In genomic region chr1:58587491-58587890, GRCm38 (mm10) we compare ENCODE assay signal across 7 mouse cellular contexts. TPM values are rescaled to one million over a fixed set of nuclear protein-coding genes. Genes with fewer than 3 reads are reported as not detected.
A peak's percentile ranks its signal among the peaks of the same experiment; 100 is the strongest.
DNase-seq lines count a peak whose midpoint lies in the region; ATAC-seq and TF ChIP-seq lines count a peak whose summit lies in the region.

No protein-coding gene starts in this region.

- peaks cover 7% of the 10 kb centered on the region for H3K36me3 ChIP-seq in forebrain, embryonic 10.5 days (replicated peaks)
- peaks cover 6% of the 10 kb centered on the region; the same call in 1 of the 2 replicates for H3K36me3 ChIP-seq in intestine, postnatal 0 days (ENCODE audit: control insufficient read depth, insufficient read depth)
- peaks cover 10% of the 10 kb centered on the region for H3K36me3 ChIP-seq in neural tube, embryonic 13.5 days

- intact Hi-C loops in left cerebral cortex, adult 2 months (cut with DNase I): loop anchor here (2.0 to 10.0 kb wide), 2 partner anchors 65 to 1183 kb away; partner anchors contain the start of genes Maip1 and Tyw5

- H3K27me3 ChIP-seq in forebrain, embryonic 10.5 days (ENCODE audit: poor library complexity, severe bottlenecking): no peaks in the 10 kb centered on the region
- no peaks in the 10 kb centered on the region for H3K27me3 ChIP-seq in intestine, postnatal 0 days (replicated peaks; ENCODE audit: control insufficient read depth, insufficient read depth, low read length)
- H3K27me3 ChIP-seq in neural tube, embryonic 13.5 days: no peaks in the 10 kb centered on the region

- no peak overlapping the region for H3K27ac ChIP-seq in left cerebral cortex, adult 2 months
- H3K27ac ChIP-seq in forebrain, embryonic 10.5 days: no peak overlapping the region
- H3K27ac ChIP-seq in intestine, postnatal 0 days (ENCODE audit: low read depth, low read length): no peak overlapping the region
- no peak overlapping the region for H3K27ac ChIP-seq in neural tube, embryonic 13.5 days (replicated peaks)

- peak overlapping the region; percentile 73 for H3K4me2 ChIP-seq in intestine, postnatal 0 days (replicated peaks; ENCODE audit: low read depth)
- peak overlapping the region; percentile 74 for H3K4me2 ChIP-seq in neural tube, embryonic 13.5 days

- peaks cover 18% of the 10 kb centered on the region for H3K4me1 ChIP-seq in forebrain, embryonic 10.5 days
- no peaks in the 10 kb centered on the region for H3K4me1 ChIP-seq in intestine, postnatal 0 days (replicated peaks; ENCODE audit: control insufficient read depth, insufficient read depth, low read length)
- H3K4me1 ChIP-seq in neural tube, embryonic 13.5 days (replicated peaks): peaks cover 16% of the 10 kb centered on the region

- WGBS in forebrain, embryonic 10.5 days: 92% methylated on average over 1 of the region's 1 CpGs
- 73% methylated on average over 1 of the region's 1 CpGs for WGBS in intestine, postnatal 0 days
- 80% methylated on average over 1 of the region's 1 CpGs for WGBS in neural tube, embryonic 13.5 days

- ATAC-seq in intestine, postnatal 0 days: no peak
- no peak for ATAC-seq in neural tube, embryonic 13.5 days (ENCODE audit: low read depth)

- H3K9me3 ChIP-seq in forebrain, embryonic 10.5 days: no peaks in the 10 kb centered on the region
- H3K9me3 ChIP-seq in intestine, postnatal 0 days (ENCODE audit: control insufficient read depth): no peaks in the 10 kb centered on the region
- no peaks in the 10 kb centered on the region for H3K9me3 ChIP-seq in neural tube, embryonic 13.5 days

- TF ChIP-seq CTCF in left cerebral cortex, adult 2 months (IDR thresholded peaks at IDR 0.05): no peak
- TF ChIP-seq CTCF in intestine, postnatal 0 days (IDR thresholded peaks at IDR 0.05; ENCODE audit: low read depth): no peak

- DNase-seq in left cerebral cortex, adult 2 months (ENCODE audit: extremely low spot score in 1 of 2, low spot score in 2 of 2): no peak
- no peak for DNase-seq in left cerebral cortex, adult 8-10 months (ENCODE audit: low spot score in 2 of 2)
- DNase-seq in forebrain, embryonic 10.5 days (ENCODE audit: extremely low spot score, low spot score): no peak
- no peak for DNase-seq in adrenal gland, adult 18-20 months (ENCODE audit: low spot score in 2 of 2)
- DNase-seq in layer of hippocampus, adult 11-12 months (ENCODE audit: low spot score): no peak

- no peak overlapping the region for H3K9ac ChIP-seq in intestine, postnatal 0 days (ENCODE audit: low read depth, low read length)
- H3K9ac ChIP-seq in neural tube, embryonic 13.5 days: no peak overlapping the region

- peak overlapping the region; percentile 88 for H3K4me3 ChIP-seq in left cerebral cortex, adult 2 months
- H3K4me3 ChIP-seq in forebrain, embryonic 10.5 days: peak overlapping the region; percentile 97
- H3K4me3 ChIP-seq in intestine, postnatal 0 days (ENCODE audit: low read depth, low read length): peak overlapping the region; percentile 82; the same call in 1 of the 2 replicates
- peak overlapping the region; percentile 77 for H3K4me3 ChIP-seq in neural tube, embryonic 13.5 days

RNA-seq across cellular contexts. Expression of gene Ndufb3, which starts 1.3 kb away (rescaled TPM):
- 100 to 1,000 TPM; 109 to 114 TPM for total RNA-seq in left cerebral cortex, adult 2 months (2021)
- total RNA-seq in left cerebral cortex, adult 8-10 months (2022): 100 to 1,000 TPM in 2 of 4 experiments, 10 to 100 TPM in 2; 86.4 to 123 (median 101) TPM
- polyA plus RNA-seq in forebrain, embryonic 10.5 days (2016; fragmentation: Nextera tagmentation; extraction: Ambion mirVana): 135 and 138 TPM in 2 replicates
- 285 and 298 TPM in 2 replicates for polyA plus RNA-seq in intestine, postnatal 0 days (2015; fragmentation: Nextera tagmentation; extraction: Ambion mirVana)
- 211 and 220 TPM in 2 replicates for polyA plus RNA-seq in neural tube, embryonic 13.5 days (2015; fragmentation: Nextera tagmentation; extraction: Ambion mirVana)
- 100 to 1,000 TPM; 138 to 195 TPM for total RNA-seq in adrenal gland, adult 18-20 months (2021)

RNA-seq across cellular contexts. Expression of gene Fam126b, which starts 1.4 kb away (rescaled TPM):
- total RNA-seq in left cerebral cortex, adult 2 months (2021): 100 to 1,000 TPM; 133 to 146 TPM
- total RNA-seq in left cerebral cortex, adult 8-10 months (2022): 100 to 1,000 TPM; 110 to 151 (median 133) TPM
- polyA plus RNA-seq in forebrain, embryonic 10.5 days (2016; fragmentation: Nextera tagmentation; extraction: Ambion mirVana): 4.1 and 6.4 TPM in 2 replicates
- 6.2 and 8.5 TPM in 2 replicates for polyA plus RNA-seq in intestine, postnatal 0 days (2015; fragmentation: Nextera tagmentation; extraction: Ambion mirVana)
- polyA plus RNA-seq in neural tube, embryonic 13.5 days (2015; fragmentation: Nextera tagmentation; extraction: Ambion mirVana): 9.8 and 10.8 TPM in 2 replicates
- total RNA-seq in adrenal gland, adult 18-20 months (2021): 10 to 100 TPM; 28.9 to 46.1 TPM
